Mouse (Mus musculus) ES-E14 (cell line): ENCODE data around the gene Hmgb3. TPM values are rescaled to one million over a fixed set of nuclear protein-coding genes. Genes with fewer than 3 reads are reported as not detected.

Experiments
- DNase-seq: peaks from one replicate; pipeline ENCODE4 v3.0.0-alpha.2; 2013; ENCODE audit warnings: low read depth, low spot score
- H3K27ac ChIP-seq: 2 replicates; pipeline ENCODE4 v1.5.1; 2012; ENCODE audit warnings: low read depth, mild to moderate bottlenecking, low read length, moderate library complexity, mixed read lengths; ENCODE audit not compliant: poor library complexity, insufficient read depth, severe bottlenecking
- H3K36me3 ChIP-seq: 2 replicates; pipeline ENCODE4 v1.6.1; 2012; ENCODE audit warnings: mild to moderate bottlenecking, low read length, moderate library complexity, mixed read lengths; ENCODE audit not compliant: control insufficient read depth, poor library complexity, insufficient read depth, severe bottlenecking
- H3K4me1 ChIP-seq, 2 experiments: fragments of 150-350 bp in 1 of 2; sonication (generic) in 1 of 2; 2 replicates each; pipeline ENCODE4 v1.6.1; 2012; ENCODE audit warnings: low read length in 2 of 2, mild to moderate bottlenecking in 1 of 2, mixed read lengths in 1 of 2; ENCODE audit not compliant: control insufficient read depth in 2 of 2, insufficient read depth in 2 of 2, poor library complexity in 1 of 2
- H3K4me3 ChIP-seq, 2 experiments: fragments of 150-350 bp in 1 of 2; sonication (generic) in 1 of 2; 2 replicates each; pipeline ENCODE4 v1.5.1; 2012; ENCODE audit warnings: low read length in 2 of 2, low read depth in 1 of 2, mild to moderate bottlenecking in 1 of 2, mixed read lengths in 1 of 2; ENCODE audit not compliant: insufficient read depth in 1 of 2, poor library complexity in 1 of 2, severe bottlenecking in 1 of 2
- H3K9ac ChIP-seq: 2 replicates; pipeline ENCODE4 v1.6.1; 2012; ENCODE audit warnings: low read depth, mild to moderate bottlenecking, low read length, mixed read lengths; ENCODE audit not compliant: poor library complexity, insufficient read depth, severe bottlenecking
- H3K9me3 ChIP-seq: fragments of 150-350 bp; sonication (generic); 2 replicates; pipeline ENCODE4 v1.6.1; 2012; ENCODE audit warnings: low read depth, mild to moderate bottlenecking, low read length; ENCODE audit not compliant: control insufficient read depth, insufficient read depth
- CHD2 ChIP-seq: IDR thresholded peaks from 2 replicates; pipeline ENCODE4 v1.6.1; 2014; ENCODE audit warnings: mild to moderate bottlenecking, low read depth, low read length, inconsistent platforms
- HCFC1 ChIP-seq: IDR thresholded peaks from 2 replicates; pipeline ENCODE4 v1.6.1; 2012; ENCODE audit warnings: low read length, inconsistent platforms, borderline replicate concordance; ENCODE audit not compliant: insufficient read depth
- MAFK ChIP-seq: IDR thresholded peaks from 2 replicates; pipeline ENCODE4 v1.6.1; 2014; ENCODE audit warnings: mild to moderate bottlenecking, low read depth, low read length, inconsistent platforms; ENCODE audit not compliant: insufficient read depth
- ZC3H11A ChIP-seq: IDR thresholded peaks from 2 replicates; pipeline ENCODE4 v1.6.1; 2012; ENCODE audit warnings: low read depth, mild to moderate bottlenecking, inconsistent platforms, low read length, borderline replicate concordance
- ZNF384 ChIP-seq: IDR thresholded peaks from 2 replicates; pipeline ENCODE4 v1.6.1; 2012; ENCODE audit warnings: low read depth, low read length, inconsistent platforms
- in situ Hi-C, 2 experiments: fragments of 600-800 bp; cut with MboI; formaldehyde crosslinking; loops; one replicate each; pipeline ENCODE4 v1.15.1; 2025; ENCODE audit warnings: low sequenced_read_pairs in 2 of 2, inconsistent platforms in 1 of 2; ENCODE audit not compliant: unreplicated experiment in 2 of 2
- total RNA-seq: library from RNA; depleted of rRNA; stranded (reverse); fragments of 300-350 nt; gene quantifications from 2 replicates; pipeline ENCODE4 v1.2.3, GENCODE M21; 2012; rRNA removed

Gene Hmgb3
- total RNA-seq, 1 experiment: 24.1 TPM

DNA sequence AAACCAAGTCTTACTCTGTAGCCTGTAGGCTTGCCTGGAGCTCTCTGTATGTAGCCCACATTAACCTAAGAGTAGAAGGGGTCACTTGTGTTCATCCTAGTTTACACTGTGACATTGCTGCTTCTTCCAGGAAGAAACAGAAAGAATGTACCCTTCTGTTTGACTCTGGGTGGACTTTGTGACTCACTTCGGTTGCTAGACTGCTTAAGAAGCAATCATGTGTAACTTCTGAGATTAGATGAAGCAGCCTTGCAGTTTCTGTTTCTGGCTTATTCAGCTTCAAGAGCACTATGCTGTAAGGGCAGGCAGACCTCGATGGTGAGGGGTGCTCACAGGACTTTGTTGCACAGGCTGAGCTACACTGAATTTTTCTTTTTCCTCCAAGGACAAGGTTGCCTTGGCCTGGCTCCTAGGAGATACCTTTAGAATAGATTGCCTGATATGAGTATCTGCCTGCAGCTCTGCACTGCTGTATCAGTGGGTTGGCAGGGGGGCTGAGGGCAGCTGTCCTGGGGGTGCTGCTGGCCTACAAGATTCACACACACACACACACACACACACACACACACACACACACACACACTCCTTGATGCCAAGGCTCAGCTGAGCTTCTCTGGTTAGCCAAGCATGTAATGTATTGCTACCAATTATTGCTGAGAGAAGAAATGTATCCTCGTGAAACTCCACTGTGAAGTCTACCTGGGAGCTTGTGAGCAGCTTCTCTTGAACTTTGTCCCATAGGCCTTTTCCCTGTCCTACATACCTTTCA, 17.6 kb downstream of the Hmgb3 start:
- Histone ChIP-seq H3K36me3 (no peaks in the 10 kb centered on the region), H3K9me3 (no peaks in the 10 kb centered on the region), H3K4me3 (no peak overlapping the region), H3K4me1 (no peaks in the 10 kb centered on the region), H3K27ac (no peak overlapping the region), H3K9ac (no peak overlapping the region)
- no peak for TF ChIP-seq ZNF384
- no peak for TF ChIP-seq ZC3H11A
- no peak for TF ChIP-seq HCFC1
- TF ChIP-seq CHD2: no peak
- no peak for TF ChIP-seq MAFK
- in situ Hi-C loops: no loop called here
- no peak for DNase-seq

DNA sequence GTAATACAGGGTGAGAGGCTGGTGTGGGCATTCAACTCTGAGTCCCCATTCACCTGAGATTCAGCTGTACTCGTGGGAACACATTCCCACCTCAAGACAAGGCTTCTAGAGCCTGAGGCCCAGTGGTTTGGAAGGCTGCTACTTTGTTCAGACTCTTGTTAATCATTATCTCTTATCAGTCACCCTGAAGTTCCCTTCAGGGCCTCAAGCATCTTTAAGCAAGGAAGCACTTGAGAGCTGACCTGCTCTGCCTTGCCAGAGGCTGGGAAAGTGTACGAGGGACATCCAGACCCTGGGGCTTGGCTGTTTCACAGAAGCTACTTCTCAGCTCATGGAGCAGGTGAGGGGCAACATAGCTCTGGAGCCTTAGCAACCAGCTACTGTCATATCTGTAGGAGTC, 19.8 kb downstream of the Hmgb3 start:
- no peaks in the 10 kb centered on the region for H3K4me1 ChIP-seq
- no peak for TF ChIP-seq MAFK
- no peak for TF ChIP-seq CHD2
- no peak for TF ChIP-seq HCFC1
- TF ChIP-seq ZC3H11A: no peak
- no peak for TF ChIP-seq ZNF384
- H3K4me3 ChIP-seq: no peak overlapping the region
- no peak for DNase-seq
- no peaks in the 10 kb centered on the region for H3K9me3 ChIP-seq
- no peak overlapping the region for H3K27ac ChIP-seq
- in situ Hi-C loops: no loop called here
- H3K9ac ChIP-seq: no peak overlapping the region
- no peaks in the 10 kb centered on the region for H3K36me3 ChIP-seq

DNA sequence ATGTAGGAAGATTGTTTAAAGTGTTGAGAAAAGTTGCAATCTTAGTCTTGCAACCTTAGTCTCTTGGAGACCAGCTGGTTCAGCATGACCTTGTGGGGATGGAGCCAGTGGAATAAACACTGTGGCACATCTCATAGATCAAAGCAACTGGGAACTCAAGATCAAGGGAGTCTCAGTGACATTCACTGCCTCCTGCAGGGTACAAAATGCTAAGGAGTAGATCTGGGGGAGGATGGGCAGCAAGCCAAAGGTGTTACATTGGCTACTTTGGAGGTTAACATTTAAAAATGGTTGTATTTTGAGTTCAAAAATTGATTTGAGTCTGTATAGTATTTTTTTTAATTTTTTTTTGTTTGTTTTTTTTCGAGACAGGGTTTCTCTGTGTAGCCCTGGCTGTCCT, 33.5 kb downstream of the Hmgb3 start:
- no peaks in the 10 kb centered on the region for H3K9me3 ChIP-seq
- H3K4me1 ChIP-seq: no peaks in the 10 kb centered on the region
- no peak for TF ChIP-seq ZNF384
- no peak for TF ChIP-seq ZC3H11A
- no peak for TF ChIP-seq HCFC1
- no peak for TF ChIP-seq CHD2
- TF ChIP-seq MAFK: no peak
- in situ Hi-C loops: no loop called here
- no peak overlapping the region for H3K4me3 ChIP-seq
- no peak overlapping the region for H3K27ac ChIP-seq
- no peak overlapping the region for H3K9ac ChIP-seq
- no peaks in the 10 kb centered on the region for H3K36me3 ChIP-seq
- DNase-seq: no peak

DNA sequence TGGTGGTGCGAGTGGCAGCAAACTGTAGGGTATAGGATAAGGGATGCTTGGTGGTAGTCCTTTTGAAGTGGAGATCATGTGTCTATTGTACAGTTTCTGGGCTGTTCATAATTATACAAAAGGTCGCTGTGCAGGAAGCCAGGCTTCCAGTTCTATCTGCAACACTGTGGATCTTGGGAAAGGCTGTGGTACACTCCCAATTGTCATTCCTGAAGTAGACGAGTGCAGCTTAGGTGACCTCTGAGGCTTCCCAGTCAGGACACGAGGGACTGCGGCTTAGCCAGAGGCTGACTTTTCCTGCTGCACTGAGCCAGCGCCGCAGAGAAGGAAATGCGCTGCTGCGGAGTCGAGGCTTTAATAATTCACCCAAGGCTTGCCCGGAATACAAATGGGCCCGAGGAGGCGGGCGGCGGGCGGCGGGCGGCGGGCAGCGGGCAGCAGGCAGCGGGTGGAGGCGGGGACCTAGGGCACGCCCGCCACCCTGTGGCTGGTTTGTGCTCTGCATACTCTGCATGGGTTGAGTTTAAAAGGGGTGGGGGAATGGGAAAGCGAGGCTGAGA, 45.4 kb downstream of the Hmgb3 start:
- DNase-seq: no peak
- Histone ChIP-seq H3K36me3 (no peaks in the 10 kb centered on the region), H3K4me3 (peak overlapping the region; percentile 33 to 46; a peak in 3 of 4 replicates), H3K27ac (no peak overlapping the region), H3K4me1 (no peaks in the 10 kb centered on the region; a peak in 1 of 4 replicates), H3K9ac (no peak overlapping the region), H3K9me3 (no peaks in the 10 kb centered on the region)
- no peak for TF ChIP-seq ZNF384
- TF ChIP-seq MAFK: no peak
- no peak for TF ChIP-seq HCFC1
- in situ Hi-C loops: loop anchor here in 1 of 2 experiments (25.0 kb wide), 1 partner anchor 164 kb away; no protein-coding TSS in a partner anchor

Other genes starting within 250 kb of the Hmgb3 start
- gene Mtmr1, start 191.2 kb upstream of the Hmgb3 start, total RNA-seq: 3.6 and 6.0 TPM in 2 replicates
- gene Cd99l2, start 63.1 kb upstream of the Hmgb3 start, total RNA-seq: 6.8 and 8.2 TPM in 2 replicates
- 0.42 and 0.89 TPM in 2 replicates for gene Gpr50, start 107.7 kb downstream of the Hmgb3 start, total RNA-seq